Mouse (Mus musculus) ES-Bruce4 (cell line): ENCODE measurements around the gene Ern2.

Source experiments
- CTCF ChIP-seq: IDR thresholded peaks from one replicate; pipeline ENCODE4 v1.8.1; 2011; ENCODE audit warnings: low read depth, low read length
- POLR2A ChIP-seq: IDR thresholded peaks from one replicate; pipeline ENCODE4 v1.8.1; 2011; ENCODE audit warnings: low read length; ENCODE audit not compliant: insufficient read depth

GRCm38 (mm10) chr7:122203936-122204335, 17.9 kb upstream of the Ern2 start:
- TF ChIP-seq CTCF, result no peak
- no peak for TF ChIP-seq POLR2A
